8 mouse cellular contexts compared by ENCODE assay signal in the genomic region with DNA sequence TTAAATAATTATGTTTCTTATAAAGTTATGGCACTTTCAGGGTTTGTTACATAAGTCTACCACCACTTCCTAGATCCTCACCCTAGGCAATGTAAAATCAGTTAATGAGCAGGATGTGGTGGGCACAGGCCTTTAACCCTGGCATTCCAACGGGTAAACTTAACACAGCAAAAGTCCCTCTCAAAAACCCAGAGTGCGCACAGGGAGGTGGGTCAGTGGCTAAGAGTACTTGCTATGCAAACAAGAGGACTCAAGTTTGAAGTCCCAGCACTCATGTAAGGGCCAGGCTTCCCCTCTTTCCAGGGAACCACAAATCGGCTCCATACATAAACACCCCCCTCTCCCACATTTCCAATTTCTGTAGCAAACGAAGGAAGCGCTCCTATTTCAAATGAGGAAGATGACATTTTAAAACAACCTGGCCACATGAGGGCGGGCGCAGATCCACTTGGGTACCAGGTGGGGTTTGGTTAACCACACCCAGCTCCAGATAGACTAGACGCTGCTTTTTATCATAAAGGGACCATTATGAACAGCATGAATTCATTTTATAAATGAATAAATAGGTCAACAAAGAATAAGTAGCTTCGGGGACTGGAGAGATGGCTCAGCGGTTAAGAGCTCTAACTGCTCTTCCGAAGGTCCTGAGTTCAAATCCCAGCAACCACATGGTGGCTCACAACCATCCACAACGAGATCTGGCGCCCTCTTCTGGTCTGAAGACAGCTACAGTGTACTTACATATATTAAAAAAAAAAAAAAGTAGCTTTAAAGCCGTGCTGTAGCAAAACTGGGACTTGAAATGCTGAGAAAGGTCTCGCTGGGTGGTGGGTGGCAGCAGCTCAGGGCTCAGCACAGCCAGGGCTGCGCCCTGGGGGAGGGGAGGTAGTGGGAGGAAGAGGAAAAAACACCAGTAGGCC. TPM values are rescaled to one million over a fixed set of nuclear protein-coding genes. Genes with fewer than 3 reads are reported as not detected.
DNase-seq lines count a peak whose midpoint lies in the region; ATAC-seq lines count a peak whose summit lies in the region.

No protein-coding gene starts in this region.

- no peak for ATAC-seq in CD4-positive, CD25-positive, alpha-beta regulatory T cell, adult 4 months
- ATAC-seq in megakaryocyte, adult 5-6 weeks (ENCODE audit: poor library complexity, severe bottlenecking) = no peak
- peak; percentile 18 to 19; a peak in 2 of 4 replicates for ATAC-seq in hematopoietic stem cell, adult 5-6 weeks (replicated peaks in 1 of 2; ENCODE audit: insufficient read depth in 1 of 2, low FRiP score in 2 of 2, low TSS enrichment in 1 of 2, low read depth in 1 of 2, poor library complexity in 2 of 2, severe bottlenecking in 2 of 2)
- peak; percentile 21; the same call in 1 of the 2 replicates for ATAC-seq in lung, embryonic 16.5 days (ENCODE audit: low read depth)

- peak overlapping the region; percentile 89 for H3K9ac ChIP-seq in lung, embryonic 16.5 days (ENCODE audit: low read length)

- peak overlapping the region; percentile 55 for H3K4me2 ChIP-seq in lung, embryonic 16.5 days (ENCODE audit: low read depth, low read length)

- DNase-seq in CD4-positive, CD25-positive, alpha-beta regulatory T cell, adult 2 months (ENCODE audit: low read depth, low spot score) = peak; percentile 84
- DNase-seq in layer of hippocampus, adult 18-20 months (ENCODE audit: low spot score in 2 of 2) = no peak
- DNase-seq in left cerebral cortex, adult 11 months (ENCODE audit: low spot score) = no peak

- peaks cover 72% of the 10 kb centered on the region for H3K4me1 ChIP-seq in megakaryocyte, embryonic 14.5 days
- H3K4me1 ChIP-seq in lung, embryonic 16.5 days (replicated peaks; ENCODE audit: control insufficient read depth, insufficient read depth, low read length) = peaks cover 56% of the 10 kb centered on the region

- peak overlapping the region; percentile 99 for H3K27ac ChIP-seq in lung, embryonic 16.5 days (ENCODE audit: low read length)

- peak overlapping the region; percentile 95 for H3K4me3 ChIP-seq in megakaryocyte, embryonic 14.5 days (replicated peaks)
- H3K4me3 ChIP-seq in lung, embryonic 16.5 days (ENCODE audit: low read length) = no peak overlapping the region

- no peaks in the 10 kb centered on the region for H3K27me3 ChIP-seq in megakaryocyte, embryonic 14.5 days (replicated peaks)
- H3K27me3 ChIP-seq in lung, embryonic 16.5 days (ENCODE audit: control insufficient read depth, insufficient read depth, low read depth, low read length) = no peaks in the 10 kb centered on the region

- WGBS in lung, embryonic 16.5 days = 62% methylated on average over 16 of the region's 16 CpGs

- H3K36me3 ChIP-seq in megakaryocyte, embryonic 14.5 days (replicated peaks; ENCODE audit: low read length) = peaks cover 81% of the 10 kb centered on the region
- H3K36me3 ChIP-seq in lung, embryonic 16.5 days (ENCODE audit: control insufficient read depth, insufficient read depth, low read length) = peaks cover 26% of the 10 kb centered on the region

- no peaks in the 10 kb centered on the region for H3K9me3 ChIP-seq in megakaryocyte, embryonic 14.5 days
- H3K9me3 ChIP-seq in lung, embryonic 16.5 days (ENCODE audit: control insufficient read depth, low read length) = no peaks in the 10 kb centered on the region

RNA-seq across cellular contexts. Expression of a gene that starts 10.5 kb away (rescaled TPM):
- polyA plus RNA-seq in CD4-positive, CD25-positive, alpha-beta regulatory T cell, adult 4 months (2017; shearing (Covaris generic)) = 1 to 10 TPM in 1 of 2 experiments, under 1 TPM in 1; 0.28 to 1.6 TPM
- 8.2 and 12.3 TPM in 2 replicates for polyA plus RNA-seq in megakaryocyte, embryonic 14.5 days (2012; ENCODE audit: insufficient read depth, low replicate concordance)
- total RNA-seq in megakaryocyte, adult 5-6 weeks (2015) = 0.07 and 0.11 TPM in 2 replicates
- 0.44 and 0.69 TPM in 2 replicates for total RNA-seq in megakaryocyte, adult 5-6 weeks (2017)
- total RNA-seq in hematopoietic stem cell, adult 5-6 weeks (2017) = 1.8 and 2.0 TPM in 2 replicates
- 11.4 and 13.2 TPM in 2 replicates for polyA plus RNA-seq in lung, embryonic 16.5 days (2015; fragmentation: Nextera tagmentation; extraction: Ambion mirVana)
- 1 to 10 TPM; 1.4 to 2.6 TPM for total RNA-seq in layer of hippocampus, adult 18-20 months (2021)

RNA-seq across cellular contexts. Expression of a gene that starts 10.7 kb away (rescaled TPM):
- polyA plus RNA-seq in CD4-positive, CD25-positive, alpha-beta regulatory T cell, adult 4 months (2017; shearing (Covaris generic)) = 100 to 1,000 TPM; 601 to 659 TPM
- polyA plus RNA-seq in megakaryocyte, embryonic 14.5 days (2012; ENCODE audit: insufficient read depth, low replicate concordance) = 12.3 and 26.2 TPM in 2 replicates
- total RNA-seq in megakaryocyte, adult 5-6 weeks (2015) = 445 and 515 TPM in 2 replicates
- 230 and 278 TPM in 2 replicates for total RNA-seq in megakaryocyte, adult 5-6 weeks (2017)
- total RNA-seq in hematopoietic stem cell, adult 5-6 weeks (2017) = 130 and 159 TPM in 2 replicates
- 738 and 739 TPM in 2 replicates for polyA plus RNA-seq in lung, embryonic 16.5 days (2015; fragmentation: Nextera tagmentation; extraction: Ambion mirVana)
- 10 to 100 TPM; 36.0 to 37.1 TPM for total RNA-seq in layer of hippocampus, adult 18-20 months (2021)

Comparison
In these comparisons a context has a peak if more than half of its experiments do, and no peak if none do; other contexts are left out.
1. ATAC-seq: peak in hematopoietic stem cell, adult 5-6 weeks (2 of 2) and lung, embryonic 16.5 days (single experiment); none in CD4-positive, CD25-positive, alpha-beta regulatory T cell, adult 4 months (single experiment) and megakaryocyte, adult 5-6 weeks (single experiment).